Mouse (Mus musculus) ES-E14 (cell line): ENCODE data around the gene Mgst2. TPM values are rescaled to one million over a fixed set of nuclear protein-coding genes. Genes with fewer than 3 reads are reported as not detected.

Source experiments
- DNase-seq: peaks from one replicate; pipeline ENCODE4 v3.0.0-alpha.2; 2013; ENCODE audit warnings: low read depth, low spot score
- H3K27ac ChIP-seq: 2 replicates; pipeline ENCODE4 v1.5.1; 2012; ENCODE audit warnings: low read depth, mild to moderate bottlenecking, low read length, moderate library complexity, mixed read lengths; ENCODE audit not compliant: poor library complexity, insufficient read depth, severe bottlenecking
- H3K36me3 ChIP-seq: 2 replicates; pipeline ENCODE4 v1.6.1; 2012; ENCODE audit warnings: mild to moderate bottlenecking, low read length, moderate library complexity, mixed read lengths; ENCODE audit not compliant: control insufficient read depth, poor library complexity, insufficient read depth, severe bottlenecking
- H3K4me1 ChIP-seq, 2 experiments: fragments of 150-350 bp in 1 of 2; sonication (generic) in 1 of 2; 2 replicates each; pipeline ENCODE4 v1.6.1; 2012; ENCODE audit warnings: low read length in 2 of 2, mild to moderate bottlenecking in 1 of 2, mixed read lengths in 1 of 2; ENCODE audit not compliant: control insufficient read depth in 2 of 2, insufficient read depth in 2 of 2, poor library complexity in 1 of 2
- H3K4me3 ChIP-seq, 2 experiments: fragments of 150-350 bp in 1 of 2; sonication (generic) in 1 of 2; 2 replicates each; pipeline ENCODE4 v1.5.1; 2012; ENCODE audit warnings: low read length in 2 of 2, low read depth in 1 of 2, mild to moderate bottlenecking in 1 of 2, mixed read lengths in 1 of 2; ENCODE audit not compliant: insufficient read depth in 1 of 2, poor library complexity in 1 of 2, severe bottlenecking in 1 of 2
- H3K9ac ChIP-seq: 2 replicates; pipeline ENCODE4 v1.6.1; 2012; ENCODE audit warnings: low read depth, mild to moderate bottlenecking, low read length, mixed read lengths; ENCODE audit not compliant: poor library complexity, insufficient read depth, severe bottlenecking
- H3K9me3 ChIP-seq: fragments of 150-350 bp; sonication (generic); 2 replicates; pipeline ENCODE4 v1.6.1; 2012; ENCODE audit warnings: low read depth, mild to moderate bottlenecking, low read length; ENCODE audit not compliant: control insufficient read depth, insufficient read depth
- CHD2 ChIP-seq: IDR thresholded peaks from 2 replicates; pipeline ENCODE4 v1.6.1; 2014; ENCODE audit warnings: mild to moderate bottlenecking, low read depth, low read length, inconsistent platforms
- HCFC1 ChIP-seq: IDR thresholded peaks from 2 replicates; pipeline ENCODE4 v1.6.1; 2012; ENCODE audit warnings: low read length, inconsistent platforms, borderline replicate concordance; ENCODE audit not compliant: insufficient read depth
- MAFK ChIP-seq: IDR thresholded peaks from 2 replicates; pipeline ENCODE4 v1.6.1; 2014; ENCODE audit warnings: mild to moderate bottlenecking, low read depth, low read length, inconsistent platforms; ENCODE audit not compliant: insufficient read depth
- ZC3H11A ChIP-seq: IDR thresholded peaks from 2 replicates; pipeline ENCODE4 v1.6.1; 2012; ENCODE audit warnings: low read depth, mild to moderate bottlenecking, inconsistent platforms, low read length, borderline replicate concordance
- ZNF384 ChIP-seq: IDR thresholded peaks from 2 replicates; pipeline ENCODE4 v1.6.1; 2012; ENCODE audit warnings: low read depth, low read length, inconsistent platforms
- in situ Hi-C, 2 experiments: fragments of 600-800 bp; cut with MboI; formaldehyde crosslinking; loops; one replicate each; pipeline ENCODE4 v1.15.1; 2025; ENCODE audit warnings: low sequenced_read_pairs in 2 of 2, inconsistent platforms in 1 of 2; ENCODE audit not compliant: unreplicated experiment in 2 of 2
- total RNA-seq: library from RNA; depleted of rRNA; stranded (reverse); fragments of 300-350 nt; gene quantifications from 2 replicates; pipeline ENCODE4 v1.2.3, GENCODE M21; 2012

Mgst2 gene
- total RNA-seq, 1 experiment: 0.71 TPM

- Histone ChIP-seq H3K9me3 (no peaks in the 10 kb centered on the region), H3K4me3 (no peak overlapping the region), H3K4me1 (peaks cover 3 to 6% of the 10 kb centered on the region in 2 experiments; a peak in 3 of 4 replicates), H3K9ac (no peak overlapping the region), H3K36me3 (no peaks in the 10 kb centered on the region), H3K27ac (no peak overlapping the region)
- TF ChIP-seq ZC3H11A (no peak), HCFC1 (no peak), ZNF384 (no peak)
- in situ Hi-C loops: loop anchor here in 1 of 2 experiments (10.0 kb wide), 1 partner anchor 65 kb away; no protein-coding TSS in a partner anchor
- no peak for DNase-seq
Measured at GRCm38 (mm10) chr3:51649426-51649825, 10.7 kb upstream of the Mgst2 start.

- H3K27ac ChIP-seq: no peak overlapping the region
Measured at GRCm38 (mm10) chr3:51649986-51650385, 10.2 kb upstream of the Mgst2 start.

GRCm38 (mm10) chr3:51651149-51651548 is 9.0 kb upstream of the Mgst2 start:
- Histone ChIP-seq H3K4me3 (no peak overlapping the region), H3K9ac (no peak overlapping the region), H3K36me3 (no peaks in the 10 kb centered on the region), H3K27ac (no peak overlapping the region), H3K9me3 (no peaks in the 10 kb centered on the region), H3K4me1 (peaks cover 3 to 6% of the 10 kb centered on the region in 2 experiments; a peak in 3 of 4 replicates)
- DNase-seq: no peak
- in situ Hi-C loops: loop anchor here in 1 of 2 experiments (10.0 kb wide), 1 partner anchor 136 kb away; no protein-coding TSS in a partner anchor
- TF ChIP-seq HCFC1 (no peak), CHD2 (no peak), ZNF384 (no peak), ZC3H11A (no peak), MAFK (no peak)

More at GRCm38 (mm10) chr3:51649986-51650385, 10.2 kb upstream of the Mgst2 start:
- H3K36me3 ChIP-seq: no peaks in the 10 kb centered on the region
- peaks cover 3 to 6% of the 10 kb centered on the region in 2 experiments; a peak in 3 of 4 replicates for H3K4me1 ChIP-seq
- TF ChIP-seq ZC3H11A: no peak
- TF ChIP-seq ZNF384: no peak
- no peak for TF ChIP-seq HCFC1
- TF ChIP-seq MAFK: no peak
- TF ChIP-seq CHD2: no peak
- DNase-seq: no peak
- no peak overlapping the region for H3K9ac ChIP-seq
- no peak overlapping the region for H3K4me3 ChIP-seq
- H3K9me3 ChIP-seq: no peaks in the 10 kb centered on the region
- in situ Hi-C loops: loop anchor here in 1 of 2 experiments (10.0 kb wide), 2 partner anchors 65 to 135 kb away; no protein-coding TSS in a partner anchor

GRCm38 (mm10) chr3:51652292-51652691 is 7.9 kb upstream of the Mgst2 start:
- DNase-seq: peak; percentile 86
- Histone ChIP-seq H3K27ac (no peak overlapping the region), H3K9me3 (no peaks in the 10 kb centered on the region), H3K4me1 (peaks cover 3 to 6% of the 10 kb centered on the region in 2 experiments; a peak in 2 of 4 replicates), H3K4me3 (peak overlapping the region in 1 of 2 experiments; percentile 40; a peak in 1 of 4 replicates), H3K36me3 (no peaks in the 10 kb centered on the region), H3K9ac (no peak overlapping the region)
- TF ChIP-seq ZC3H11A (no peak), ZNF384 (no peak), HCFC1 (no peak), MAFK (no peak), CHD2 (no peak)
- in situ Hi-C loops: loop anchor here in 1 of 2 experiments (10.0 kb wide), 1 partner anchor 137 kb away; no protein-coding TSS in a partner anchor

- TF ChIP-seq MAFK (no peak), ZNF384 (no peak), HCFC1 (no peak), CHD2 (no peak), ZC3H11A (no peak)
- H3K27ac ChIP-seq: peak overlapping the region; percentile 62
- H3K9ac ChIP-seq: no peak overlapping the region; the same call in 1 of the 2 replicates
- H3K4me3 ChIP-seq: peak overlapping the region in 1 of 2 experiments; percentile 40; a peak in 2 of 4 replicates
- DNase-seq: no peak
- no peaks in the 10 kb centered on the region for H3K36me3 ChIP-seq
- H3K4me1 ChIP-seq: peaks cover 3 to 6% of the 10 kb centered on the region in 2 experiments; a peak in 2 of 4 replicates
- in situ Hi-C loops: loop anchor here in 1 of 2 experiments (10.0 kb wide), 1 partner anchor 138 kb away; no protein-coding TSS in a partner anchor
- no peaks in the 10 kb centered on the region for H3K9me3 ChIP-seq
Measured at GRCm38 (mm10) chr3:51652701-51653100, 7.5 kb upstream of the Mgst2 start.
